Mouse (Mus musculus): ENCODE measurements around the gene Fbxo24.

DNA sequence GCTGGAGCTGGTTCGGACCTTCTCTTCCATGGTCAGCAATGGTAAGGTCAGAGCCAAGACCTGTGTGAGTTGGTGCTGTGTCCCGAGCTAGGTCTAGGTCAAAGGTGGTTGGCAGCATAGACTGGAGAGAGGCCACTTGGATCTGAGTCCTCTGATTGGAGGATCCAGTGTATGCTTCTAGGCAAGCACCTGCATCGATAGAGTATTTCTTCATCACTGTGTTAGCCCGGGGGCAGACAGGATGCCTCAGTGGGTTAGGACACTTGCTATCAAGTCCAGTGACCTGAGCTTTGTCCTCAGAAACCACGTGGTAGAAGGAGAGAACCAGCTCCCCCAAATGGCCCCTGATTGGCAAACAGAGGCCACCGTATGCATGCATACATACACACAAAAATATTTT lies 48.6 kb downstream of the Fbxo24 start:
- no peak for TF ChIP-seq CTCF (IDR thresholded peaks at IDR 0.05; ENCODE audit: borderline replicate concordance, extremely low read depth, insufficient read depth, insufficient read length)
- no peak for TF ChIP-seq POLR2A (IDR thresholded peaks at IDR 0.05; ENCODE audit: borderline replicate concordance, extremely low read depth, insufficient read depth, insufficient read length, poor library complexity, severe bottlenecking)

Measured in brain, embryonic 14.5 days (tissue).